ENCODE assay signal across 8 mouse cellular contexts in genomic region chr5:114774403-114775051, GRCm38 (mm10). TPM values are rescaled to one million over a fixed set of nuclear protein-coding genes. Genes with fewer than 3 reads are reported as not detected.
DNase-seq lines count a peak whose midpoint lies in the region; ATAC-seq and TF ChIP-seq lines count a peak whose summit lies in the region.

Gene Ankrd13a (plus strand): TSS chr5:114774677.

- TF ChIP-seq RAD21 in CH12.LX (IDR thresholded peaks at IDR 0.05; ENCODE audit: low read depth, low read length) = no peak

- H3K4me2 ChIP-seq in CH12.LX (ENCODE audit: insufficient read depth, low read depth, poor library complexity, severe bottlenecking) = peak within 1 kb of the TSS; percentile 96
- H3K4me2 ChIP-seq in forebrain, embryonic 11.5 days (ENCODE audit: low read depth, low read length, severe bottlenecking) = peak within 1 kb of the TSS; percentile 78
- peak within 1 kb of the TSS; percentile 95 for H3K4me2 ChIP-seq in heart, embryonic 16.5 days (ENCODE audit: low read depth, low read length)
- H3K4me2 ChIP-seq in liver, embryonic 15.5 days = peak within 1 kb of the TSS; percentile 91
- peak within 1 kb of the TSS; percentile 93 for H3K4me2 ChIP-seq in neural tube, embryonic 12.5 days (replicated peaks)

- TF ChIP-seq EP300 in CH12.LX (IDR thresholded peaks at IDR 0.05; ENCODE audit: low read length) = no peak

- TF ChIP-seq POLR2A in CH12.LX (IDR thresholded peaks at IDR 0.05; ENCODE audit: low read depth, low read length) = peak; percentile 59

- peak within 1 kb of the TSS; percentile 61 for H3K27ac ChIP-seq in CH12.LX (ENCODE audit: insufficient read depth, low read depth)
- peak within 1 kb of the TSS; percentile 73 for H3K27ac ChIP-seq in forebrain, embryonic 11.5 days (ENCODE audit: low read depth, low read length)
- peak within 1 kb of the TSS; percentile 91 for H3K27ac ChIP-seq in heart, embryonic 16.5 days (ENCODE audit: low read length)
- peak within 1 kb of the TSS; percentile 90 for H3K27ac ChIP-seq in liver, embryonic 15.5 days (replicated peaks)
- peak within 1 kb of the TSS; percentile 76 for H3K27ac ChIP-seq in neural tube, embryonic 12.5 days

- H3K9me3 ChIP-seq in CH12.LX (replicated peaks; ENCODE audit: low read length) = no peaks in the 10 kb centered on the region
- H3K9me3 ChIP-seq in forebrain, embryonic 11.5 days (ENCODE audit: control insufficient read depth, low read length) = no peaks in the 10 kb centered on the region
- H3K9me3 ChIP-seq in heart, embryonic 16.5 days (replicated peaks; ENCODE audit: control insufficient read depth, low read length) = no peaks in the 10 kb centered on the region
- H3K9me3 ChIP-seq in liver, embryonic 15.5 days (replicated peaks) = no peaks in the 10 kb centered on the region
- no peaks in the 10 kb centered on the region for H3K9me3 ChIP-seq in neural tube, embryonic 12.5 days

- peaks cover 10 to 57% of the 10 kb centered on the region in 2 experiments for H3K4me1 ChIP-seq in CH12.LX (ENCODE audit: control insufficient read depth in 1 of 2, insufficient read depth in 2 of 2)
- H3K4me1 ChIP-seq in forebrain, embryonic 11.5 days (replicated peaks; ENCODE audit: control insufficient read depth, insufficient read depth, low read length) = peaks cover 11% of the 10 kb centered on the region
- peaks cover 25% of the 10 kb centered on the region for H3K4me1 ChIP-seq in heart, embryonic 16.5 days (ENCODE audit: control insufficient read depth, insufficient read depth, low read length)
- H3K4me1 ChIP-seq in liver, embryonic 15.5 days (replicated peaks) = peaks cover 77% of the 10 kb centered on the region
- H3K4me1 ChIP-seq in neural tube, embryonic 12.5 days = peaks cover 42% of the 10 kb centered on the region

- peaks cover 61% of the 10 kb centered on the region for H3K79me2 ChIP-seq in CH12.LX (replicated peaks; ENCODE audit: control insufficient read depth, extremely low read depth, insufficient read depth, poor library complexity, severe bottlenecking)

- dilution Hi-C loops in CH12.LX (cut with MboI; ENCODE audit: extremely low pct_ligation_motif_present, extremely low pct_unique_long_range_greater_than_20kb, low sequenced_read_pairs) = no loop called here

- peak; percentile 85 for DNase-seq in CH12.LX (ENCODE audit: extremely low read depth)
- peak; percentile 86 for DNase-seq in c-Kit-positive CD71-positive TER-119-negative erythroid progenitor cells, embryonic 14.5 days (ENCODE audit: low read depth)
- peak; percentile 95 for DNase-seq in forebrain, embryonic 11.5 days (ENCODE audit: low spot score)
- DNase-seq in kidney, postnatal 36 days = peak; percentile 92 to 94
- peak; percentile 92 for DNase-seq in telencephalon, adult 2 months (ENCODE audit: low read depth, low spot score)

- in situ Hi-C loops in CH12.LX (cut with MboI; ENCODE audit: low pct_ligation_motif_present, low pct_unique_long_range_greater_than_20kb, low sequenced_read_pairs) = no loop called here

- WGBS in forebrain, embryonic 11.5 days = under 1% methylated on average over 55 of the region's 73 CpGs
- WGBS in heart, embryonic 16.5 days = under 1% methylated on average over 62 of the region's 73 CpGs
- under 1% methylated on average over 72 of the region's 73 CpGs for WGBS in liver, embryonic 15.5 days (ENCODE audit: insufficient replicate concordance)
- WGBS in neural tube, embryonic 12.5 days = under 1% methylated on average over 49 of the region's 73 CpGs

- H3K9ac ChIP-seq in CH12.LX (ENCODE audit: insufficient read depth, low read depth) = peak within 1 kb of the TSS; percentile 91
- H3K9ac ChIP-seq in forebrain, embryonic 11.5 days (ENCODE audit: low read length) = peak within 1 kb of the TSS; percentile 79
- H3K9ac ChIP-seq in heart, embryonic 16.5 days (ENCODE audit: low read length) = peak within 1 kb of the TSS; percentile 97
- peak within 1 kb of the TSS; percentile 99 for H3K9ac ChIP-seq in liver, embryonic 15.5 days
- H3K9ac ChIP-seq in neural tube, embryonic 12.5 days = peak within 1 kb of the TSS; percentile 97

- peak; percentile 82 for ATAC-seq in forebrain, embryonic 11.5 days (replicated peaks; ENCODE audit: low FRiP score)
- ATAC-seq in heart, embryonic 16.5 days (replicated peaks; ENCODE audit: extremely low read depth, insufficient read depth, low FRiP score) = peak; percentile 78
- ATAC-seq in liver, embryonic 15.5 days (ENCODE audit: insufficient read depth) = peak; percentile 85
- ATAC-seq in neural tube, embryonic 12.5 days (ENCODE audit: low FRiP score, low read depth) = peak; percentile 83

- TF ChIP-seq CTCF in CH12.LX (conservative IDR thresholded peaks at IDR 0.05 in 1 of 2, IDR thresholded peaks at IDR 0.05 in 1 of 2; ENCODE audit: low read depth in 2 of 2, low read length in 2 of 2) = no peak

- H3K36me3 ChIP-seq in CH12.LX (replicated peaks in 1 of 2; ENCODE audit: control insufficient read depth in 1 of 2, insufficient read depth in 1 of 2, low read length in 1 of 2) = peaks cover 6 to 22% of the 10 kb centered on the region in 2 experiments
- no peaks in the 10 kb centered on the region for H3K36me3 ChIP-seq in forebrain, embryonic 11.5 days (ENCODE audit: control insufficient read depth, insufficient read depth, low read length)
- no peaks in the 10 kb centered on the region for H3K36me3 ChIP-seq in heart, embryonic 16.5 days (ENCODE audit: control insufficient read depth, insufficient read depth)
- no peaks in the 10 kb centered on the region; the same call in 1 of the 2 replicates for H3K36me3 ChIP-seq in liver, embryonic 15.5 days (replicated peaks)
- no peaks in the 10 kb centered on the region for H3K36me3 ChIP-seq in neural tube, embryonic 12.5 days

- H3K4me3 ChIP-seq in CH12.LX (replicated peaks in 1 of 3; ENCODE audit: low read depth in 2 of 3, low read length in 2 of 3, poor library complexity in 1 of 3) = peak within 1 kb of the TSS; percentile 85 to 99 (median 91)
- H3K4me3 ChIP-seq in forebrain, embryonic 11.5 days (ENCODE audit: low read depth, low read length) = peak within 1 kb of the TSS; percentile 98
- peak within 1 kb of the TSS; percentile 86 for H3K4me3 ChIP-seq in heart, embryonic 16.5 days (ENCODE audit: low read length)
- peak within 1 kb of the TSS; percentile 100 for H3K4me3 ChIP-seq in liver, embryonic 15.5 days (replicated peaks)
- peak within 1 kb of the TSS; percentile 100 for H3K4me3 ChIP-seq in neural tube, embryonic 12.5 days

- no peaks in the 10 kb centered on the region for H3K27me3 ChIP-seq in CH12.LX (replicated peaks)
- no peaks in the 10 kb centered on the region for H3K27me3 ChIP-seq in forebrain, embryonic 11.5 days (ENCODE audit: control insufficient read depth, insufficient read depth, low read length)
- no peaks in the 10 kb centered on the region for H3K27me3 ChIP-seq in heart, embryonic 16.5 days (ENCODE audit: control insufficient read depth, insufficient read depth, low read length)
- H3K27me3 ChIP-seq in liver, embryonic 15.5 days = no peaks in the 10 kb centered on the region
- no peaks in the 10 kb centered on the region for H3K27me3 ChIP-seq in neural tube, embryonic 12.5 days (replicated peaks)

TF ChIP-seq in CH12.LX, 34 proteins besides CTCF, POLR2A, EP300 and RAD21 (continues in another document):
- no peak for TF ChIP-seq CHD2 (IDR thresholded peaks at IDR 0.05; ENCODE audit: low read length)
- peak; percentile 48; the same call in 1 of the 2 replicates for TF ChIP-seq ZMIZ1 (IDR thresholded peaks at IDR 0.05; ENCODE audit: low read depth, low read length)
- TF ChIP-seq ZKSCAN1 (IDR thresholded peaks at IDR 0.05; ENCODE audit: borderline replicate concordance, low read depth, low read length) = no peak
- no peak for TF ChIP-seq ZC3H11A (IDR thresholded peaks at IDR 0.05; ENCODE audit: low read depth, low read length)
- TF ChIP-seq USF2 (conservative IDR thresholded peaks at IDR 0.05; ENCODE audit: low read depth, low read length) = no peak
- no peak for TF ChIP-seq MAFK (IDR thresholded peaks at IDR 0.05; ENCODE audit: insufficient replicate concordance, low read length)
- no peak; the same call in 1 of the 2 replicates for TF ChIP-seq IRF4 (IDR thresholded peaks at IDR 0.05; ENCODE audit: low read depth, low read length)
- TF ChIP-seq JUND (conservative IDR thresholded peaks at IDR 0.05; ENCODE audit: low read depth, low read length) = no peak
- peak; percentile 99 for TF ChIP-seq CHD1 (IDR thresholded peaks at IDR 0.05; ENCODE audit: low read depth, low read length)
- peak; percentile 83 for TF ChIP-seq ELF1 (IDR thresholded peaks at IDR 0.05; ENCODE audit: low read depth, low read length)
- no peak for TF ChIP-seq MEF2A (IDR thresholded peaks at IDR 0.05; ENCODE audit: borderline replicate concordance, low read depth, low read length)
- peak; percentile 69 for TF ChIP-seq NRF1 (IDR thresholded peaks at IDR 0.05; ENCODE audit: low read depth, low read length)
- TF ChIP-seq UBTF (IDR thresholded peaks at IDR 0.05; ENCODE audit: low read depth, low read length) = peak; percentile 71
- peak; percentile 80 for TF ChIP-seq SIN3A (IDR thresholded peaks at IDR 0.05; ENCODE audit: low read length)
- TF ChIP-seq ETS1 (conservative IDR thresholded peaks at IDR 0.05; ENCODE audit: low read depth, low read length) = no peak
- TF ChIP-seq GABPA (IDR thresholded peaks at IDR 0.05; ENCODE audit: insufficient replicate concordance, low read depth, low read length) = no peak
- TF ChIP-seq E2F4 (IDR thresholded peaks at IDR 0.05; ENCODE audit: insufficient replicate concordance, low read depth, low read length) = no peak
- TF ChIP-seq NELFE (IDR thresholded peaks at IDR 0.05; ENCODE audit: low read depth, low read length) = peak; percentile 61
- no peak for TF ChIP-seq MYC (IDR thresholded peaks at IDR 0.05; ENCODE audit: low read depth, low read length)
- no peak; the same call in 1 of the 2 replicates for TF ChIP-seq RCOR1 (conservative IDR thresholded peaks at IDR 0.05; ENCODE audit: low read depth, low read length)
- peak; percentile 32; the same call in 1 of the 2 replicates for TF ChIP-seq USF1 (IDR thresholded peaks at IDR 0.05; ENCODE audit: low read depth, low read length)
- TF ChIP-seq POLR2AphosphoS2 (IDR thresholded peaks at IDR 0.05; ENCODE audit: low read depth, low read length) = no peak
- peak; percentile 84 for TF ChIP-seq HCFC1 (IDR thresholded peaks at IDR 0.05; ENCODE audit: low read depth, low read length)
- no peak for TF ChIP-seq MAZ (IDR thresholded peaks at IDR 0.05; ENCODE audit: low read depth, low read length)

RNA-seq across cellular contexts. Expression of gene Ankrd13a, which starts in this region (rescaled TPM):
- 73.8 and 82.3 TPM in 2 replicates for total RNA-seq in CH12.LX (2012; rRNA removed)
- total RNA-seq in CH12.LX (2014; rRNA removed) = 80.8 and 89.4 TPM in 2 replicates
- polyA plus RNA-seq in CH12.LX (2012; ENCODE audit: insufficient read length, low read depth) = 121 and 123 TPM in 2 replicates
- 61.8 and 71.8 TPM in 2 replicates for polyA plus RNA-seq in forebrain, embryonic 11.5 days (2014; fragmentation: Nextera tagmentation; extraction: Ambion mirVana)
- polyA plus RNA-seq in heart, embryonic 16.5 days (2015; fragmentation: Nextera tagmentation; extraction: Ambion mirVana) = 28.4 and 33.7 TPM in 2 replicates
- polyA plus RNA-seq in liver, embryonic 15.5 days (2015; fragmentation: Nextera tagmentation; extraction: Ambion mirVana) = 41.0 and 42.8 TPM in 2 replicates
- polyA plus RNA-seq in neural tube, embryonic 12.5 days (2016; fragmentation: Nextera tagmentation; extraction: Ambion mirVana) = 76.4 and 89.3 TPM in 2 replicates

Comparison
In these comparisons a context has a peak if more than half of its experiments do, and no peak if none do; other contexts are left out.
1. Peak in every context shown above with its lines: DNase-seq, ATAC-seq, H3K4me3 ChIP-seq and H3K27ac ChIP-seq.